Mouse (Mus musculus) midbrain, embryonic 12.5 days (tissue): ENCODE measurements at regions not wholly inside any gene's neighbourhood (a gene's known extent, or its start where the extent isn't known, plus 50 kb on each side); places are given as distances from the start of the nearest gene placed in this dataset.
A peak's percentile ranks its signal among the peaks of the same experiment; 100 is the strongest.
"Not testable (repeated sequence)": the region's sequence is repeated elsewhere in the genome, so short reads cannot be mapped to it uniquely, and the experiment has no call there.

Experiments used
- ATAC-seq: fragments of 200-750 bp; cut with Nextera tagmentation; 2 replicates; pipeline ENCODE4 v1.8.0; 2017; ENCODE audit warnings: low read depth, moderate TSS enrichment, moderate library complexity; ENCODE audit not compliant: low FRiP score
- H3K27ac ChIP-seq: fragments of 300-500 bp; sonication (generic); replicated peaks from 2 replicates; pipeline ENCODE4 v1.5.1; 2016; ENCODE audit warnings: mild to moderate bottlenecking
- H3K27me3 ChIP-seq: fragments of 300-500 bp; sonication (generic); 2 replicates; pipeline ENCODE4 v1.6.1; 2016; ENCODE audit warnings: mild to moderate bottlenecking
- H3K36me3 ChIP-seq: fragments of 300-500 bp; sonication (generic); 2 replicates; pipeline ENCODE4 v1.6.1; 2016
- H3K4me1 ChIP-seq: fragments of 300-500 bp; sonication (generic); 2 replicates; pipeline ENCODE4 v1.6.1; 2016
- H3K4me2 ChIP-seq: fragments of 300-500 bp; sonication (generic); replicated peaks from 2 replicates; pipeline ENCODE4 v1.6.1; 2016; ENCODE audit warnings: mild to moderate bottlenecking, moderate library complexity
- H3K4me3 ChIP-seq: fragments of 300-500 bp; sonication (generic); 2 replicates; pipeline ENCODE4 v1.5.1; 2016; ENCODE audit warnings: mild to moderate bottlenecking
- H3K9ac ChIP-seq: fragments of 300-500 bp; sonication (generic); replicated peaks from 2 replicates; pipeline ENCODE4 v1.6.1; 2016; ENCODE audit warnings: mild to moderate bottlenecking, moderate library complexity
- H3K9me3 ChIP-seq: fragments of 300-500 bp; sonication (generic); 2 replicates; pipeline ENCODE4 v1.6.1; 2016; ENCODE audit warnings: mild to moderate bottlenecking
- WGBS: fragments of 180-500 bp; shearing (Covaris S2); methylation state at CpG from one replicate; pipeline ENCODE4 v1.1.7; 2016; 5-methylcytosine and 5-hydroxymethylcytosine counted together

DNA sequence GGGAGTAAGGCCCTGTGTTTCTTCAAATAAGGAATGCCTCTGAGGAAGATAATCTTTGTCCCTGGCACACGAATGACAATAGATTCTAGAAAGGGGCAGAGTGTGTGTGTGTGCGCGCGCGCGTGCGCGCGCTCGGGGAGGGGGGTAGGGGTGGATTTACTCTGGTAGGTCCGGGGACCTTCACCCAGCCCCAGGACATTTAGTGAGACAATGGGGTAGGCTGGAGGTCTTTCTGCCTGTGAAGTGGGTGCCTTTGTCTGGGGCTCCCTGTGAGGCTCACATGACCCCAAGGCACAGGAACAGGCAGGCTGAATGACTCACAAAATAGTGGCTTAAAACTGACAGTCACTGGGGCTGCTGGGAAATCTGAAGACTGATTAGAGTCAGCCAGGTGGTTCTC is 139.1 kb upstream of the Bcor start:
- H3K27me3 ChIP-seq = peaks cover 31% of the 10 kb centered on the region

GRCm38 (mm10) chrX:12304678-12305077 is 144.5 kb upstream of the Bcor start:
- H3K27me3 ChIP-seq = peaks cover 17% of the 10 kb centered on the region
- 83% methylated on average over 5 of the region's 5 CpGs for WGBS
- H3K9ac ChIP-seq = no peak overlapping the region
- H3K4me2 ChIP-seq = no peak overlapping the region
- no peak overlapping the region for H3K27ac ChIP-seq
- no peak overlapping the region for H3K4me3 ChIP-seq
- no peak for ATAC-seq
- no peaks in the 10 kb centered on the region for H3K4me1 ChIP-seq
- no peaks in the 10 kb centered on the region for H3K9me3 ChIP-seq
- no peaks in the 10 kb centered on the region for H3K36me3 ChIP-seq

More for the DNA sequence above, 139.1 kb upstream of the Bcor start:
- Histone ChIP-seq H3K4me3 (no peak overlapping the region), H3K9ac (no peak overlapping the region), H3K36me3 (no peaks in the 10 kb centered on the region), H3K4me2 (no peak overlapping the region), H3K9me3 (no peaks in the 10 kb centered on the region), H3K27ac (no peak overlapping the region), H3K4me1 (no peaks in the 10 kb centered on the region)
- ATAC-seq = no peak
- WGBS = 79% methylated on average over 11 of the region's 11 CpGs

GRCm38 (mm10) chrX:12306940-12307339 is 146.8 kb upstream of the Bcor start:
- peak; percentile 30; the same call in 1 of the 2 replicates for ATAC-seq
- H3K9ac ChIP-seq = no peak overlapping the region
- no peaks in the 10 kb centered on the region for H3K36me3 ChIP-seq
- H3K4me1 ChIP-seq = no peaks in the 10 kb centered on the region
- 68% methylated on average over 3 of the region's 3 CpGs for WGBS
- no peaks in the 10 kb centered on the region for H3K9me3 ChIP-seq
- no peak overlapping the region for H3K4me3 ChIP-seq
- no peak overlapping the region for H3K27ac ChIP-seq
- 0 out of 2 replicates have a peak, but pooled peaks cover 5% of the 10 kb centered on the region for H3K27me3 ChIP-seq
- no peak overlapping the region for H3K4me2 ChIP-seq

GRCm38 (mm10) chrX:12312534-12312933 is 152.4 kb upstream of the Bcor start:
- no peak for ATAC-seq
- Histone ChIP-seq H3K9me3 (no peaks in the 10 kb centered on the region), H3K4me2 (no peak overlapping the region), H3K36me3 (no peaks in the 10 kb centered on the region), H3K27ac (no peak overlapping the region), H3K27me3 (no peaks in the 10 kb centered on the region), H3K9ac (no peak overlapping the region), H3K4me1 (no peaks in the 10 kb centered on the region), H3K4me3 (no peak overlapping the region)
- WGBS = 89% methylated on average over 5 of the region's 5 CpGs

GRCm38 (mm10) chrX:12315658-12316057 is 155.5 kb upstream of the Bcor start:
- Histone ChIP-seq H3K36me3 (no peaks in the 10 kb centered on the region), H3K4me2 (no peak overlapping the region), H3K27me3 (no peaks in the 10 kb centered on the region), H3K9me3 (no peaks in the 10 kb centered on the region), H3K9ac (no peak overlapping the region), H3K4me3 (no peak overlapping the region), H3K4me1 (no peaks in the 10 kb centered on the region), H3K27ac (no peak overlapping the region)
- WGBS = 91% methylated on average over 3 of the region's 3 CpGs
- ATAC-seq = no peak

DNA sequence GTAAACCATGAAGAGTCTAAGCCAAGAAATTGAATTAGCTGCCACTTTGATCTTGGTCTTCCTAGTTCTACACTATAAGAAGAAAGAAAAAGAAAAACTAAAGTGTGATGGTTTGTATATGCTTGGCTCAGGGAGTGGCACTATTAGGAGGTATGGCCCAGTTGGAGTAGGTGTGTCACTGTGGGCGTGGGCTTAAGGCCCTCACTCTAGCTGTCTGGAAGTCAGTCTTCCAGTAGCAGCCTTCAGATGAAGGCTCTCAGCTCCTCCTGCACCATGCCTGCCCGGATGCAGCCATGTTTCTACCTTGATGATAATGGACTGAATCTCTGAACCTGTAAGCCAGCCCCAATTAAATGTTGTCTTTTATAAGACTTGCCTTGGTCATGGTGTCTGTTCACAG is 157.3 kb upstream of the Bcor start:
- not testable (repeated sequence) for H3K9ac ChIP-seq, H3K4me3 ChIP-seq, H3K27ac ChIP-seq, H3K9me3 ChIP-seq, H3K36me3 ChIP-seq, H3K4me2 ChIP-seq, H3K4me1 ChIP-seq, H3K27me3 ChIP-seq, ATAC-seq
- 81% methylated on average over 2 of the region's 2 CpGs for WGBS

- 62% methylated on average over 4 of the region's 4 CpGs for WGBS
- Histone ChIP-seq H3K36me3 (no peaks in the 10 kb centered on the region), H3K9me3 (no peaks in the 10 kb centered on the region), H3K4me1 (no peaks in the 10 kb centered on the region), H3K9ac (no peak overlapping the region), H3K4me3 (no peak overlapping the region), H3K4me2 (no peak overlapping the region), H3K27ac (no peak overlapping the region), H3K27me3 (no peaks in the 10 kb centered on the region; the same call in 1 of the 2 replicates)
- ATAC-seq = no peak
These were observed 158.9 kb upstream of the Bcor start for GRCm38 (mm10) chrX:12318848-12319651.

- no peak for ATAC-seq
- Histone ChIP-seq H3K4me3 (no peak overlapping the region), H3K4me1 (no peaks in the 10 kb centered on the region), H3K9ac (no peak overlapping the region), H3K27me3 (no peaks in the 10 kb centered on the region; the same call in 1 of the 2 replicates), H3K9me3 (no peaks in the 10 kb centered on the region), H3K27ac (no peak overlapping the region), H3K4me2 (no peak overlapping the region), H3K36me3 (no peaks in the 10 kb centered on the region)
- 89% methylated on average over 1 of the region's 1 CpGs for WGBS
These were observed 162.3 kb upstream of the Bcor start for GRCm38 (mm10) chrX:12322453-12322852.

DNA sequence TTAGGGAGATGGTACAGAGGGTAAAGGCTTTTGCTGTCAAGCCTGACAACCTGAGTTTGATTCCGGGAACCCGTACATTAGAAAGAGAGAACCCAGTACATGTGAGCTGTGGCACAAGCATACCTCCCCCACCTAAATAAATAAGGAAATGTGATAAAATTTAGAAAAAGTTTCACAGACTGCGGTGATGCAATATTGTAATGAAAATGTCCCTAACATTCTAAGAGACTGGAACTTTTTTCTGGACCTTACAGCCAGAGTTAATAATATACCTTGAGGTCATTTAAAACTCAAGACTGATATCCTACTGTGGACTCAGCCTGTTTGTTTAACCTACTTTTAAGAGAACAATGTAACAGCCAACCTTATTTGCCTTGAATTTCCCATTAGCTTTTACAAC is 163.1 kb upstream of the Bcor start:
- Histone ChIP-seq H3K4me2 (no peak overlapping the region), H3K4me1 (no peaks in the 10 kb centered on the region), H3K9ac (no peak overlapping the region), H3K9me3 (no peaks in the 10 kb centered on the region), H3K4me3 (no peak overlapping the region), H3K27ac (no peak overlapping the region), H3K36me3 (no peaks in the 10 kb centered on the region), H3K27me3 (no peaks in the 10 kb centered on the region; the same call in 1 of the 2 replicates)
- no peak for ATAC-seq
- 98% methylated on average over 3 of the region's 3 CpGs for WGBS

GRCm38 (mm10) chrX:12323812-12324211 is 163.7 kb upstream of the Bcor start:
- H3K4me3 ChIP-seq = no peak overlapping the region
- no peaks in the 10 kb centered on the region for H3K9me3 ChIP-seq
- no peaks in the 10 kb centered on the region for H3K4me1 ChIP-seq
- no peak overlapping the region for H3K9ac ChIP-seq
- WGBS = 87% methylated on average over 6 of the region's 6 CpGs
- H3K36me3 ChIP-seq = no peaks in the 10 kb centered on the region
- no peak overlapping the region for H3K4me2 ChIP-seq
- no peaks in the 10 kb centered on the region; the same call in 1 of the 2 replicates for H3K27me3 ChIP-seq
- no peak for ATAC-seq
- H3K27ac ChIP-seq = no peak overlapping the region

DNA sequence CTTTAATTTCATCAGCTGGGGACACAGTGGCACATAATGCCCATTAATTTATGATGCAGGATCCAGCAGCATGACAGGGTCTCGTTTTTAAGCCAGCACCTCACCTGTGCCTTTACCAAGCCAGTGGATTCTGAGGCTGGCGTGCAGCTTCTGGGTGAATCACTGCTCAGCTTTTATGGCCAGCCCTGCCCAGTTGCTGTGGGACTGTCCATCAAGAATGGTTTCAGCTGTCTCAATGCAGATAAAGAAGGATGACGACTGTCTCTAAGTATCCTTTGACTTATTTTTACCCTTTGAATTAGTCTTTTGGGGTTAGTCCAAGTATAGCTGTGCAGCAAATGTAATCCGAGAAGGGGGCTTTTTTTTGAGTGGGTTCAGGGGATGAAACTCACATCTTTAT is 167.3 kb upstream of the Bcor start:
- H3K4me1 ChIP-seq = no peaks in the 10 kb centered on the region
- no peak overlapping the region for H3K4me3 ChIP-seq
- H3K9ac ChIP-seq = no peak overlapping the region
- no peaks in the 10 kb centered on the region; the same call in 1 of the 2 replicates for H3K27me3 ChIP-seq
- H3K4me2 ChIP-seq = no peak overlapping the region
- H3K36me3 ChIP-seq = no peaks in the 10 kb centered on the region
- H3K9me3 ChIP-seq = no peaks in the 10 kb centered on the region
- 84% methylated on average over 4 of the region's 4 CpGs for WGBS
- no peak overlapping the region for H3K27ac ChIP-seq
- no peak for ATAC-seq

DNA sequence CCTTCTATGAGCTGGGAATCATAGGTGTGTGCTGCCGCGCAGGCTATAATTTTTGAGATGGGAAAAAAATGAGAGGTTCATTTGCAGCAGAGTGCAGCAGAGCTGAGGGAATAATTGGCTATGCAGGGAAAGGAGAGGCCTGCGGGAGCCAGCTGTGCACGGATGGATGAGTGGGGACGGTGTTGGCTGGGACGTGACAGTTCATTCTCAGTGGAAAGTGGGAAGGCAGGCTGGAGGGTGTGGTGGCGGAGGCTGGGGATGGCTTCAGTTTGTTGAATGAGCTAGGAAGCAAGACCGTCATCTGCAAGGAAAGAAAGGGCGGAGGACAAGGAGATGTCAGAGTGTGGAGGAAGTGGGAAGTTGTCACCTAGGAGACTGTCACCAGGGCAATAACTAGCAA is 180.4 kb upstream of the Bcor start:
- no peaks in the 10 kb centered on the region for H3K4me1 ChIP-seq
- H3K4me3 ChIP-seq = no peak overlapping the region
- H3K36me3 ChIP-seq = no peaks in the 10 kb centered on the region
- no peak overlapping the region for H3K4me2 ChIP-seq
- H3K27me3 ChIP-seq = no peaks in the 10 kb centered on the region
- no peak overlapping the region for H3K9ac ChIP-seq
- no peak for ATAC-seq
- H3K9me3 ChIP-seq = no peaks in the 10 kb centered on the region
- H3K27ac ChIP-seq = no peak overlapping the region
- 81% methylated on average over 9 of the region's 9 CpGs for WGBS
